Mouse (Mus musculus) cortical plate, adult 2 months (tissue): Measurements from ENCODE around the gene Sult2b1. TPM values are rescaled to one million over a fixed set of nuclear protein-coding genes. Genes with fewer than 3 reads are reported as not detected.

Source experiments
- H3K27ac ChIP-seq: fragments of 200-500 bp; 2 replicates; pipeline ENCODE4 v1.5.1; 2012; ENCODE audit warnings: low read length, control low read depth, inconsistent platforms; ENCODE audit not compliant: insufficient read depth
- H3K4me1 ChIP-seq: fragments of 200-500 bp; 2 replicates; pipeline ENCODE4 v1.6.1; 2011; ENCODE audit warnings: low read length; ENCODE audit not compliant: control insufficient read depth, insufficient read depth
- H3K4me3 ChIP-seq: fragments of 200-500 bp; 2 replicates; pipeline ENCODE4 v1.5.1; 2011; ENCODE audit warnings: mild to moderate bottlenecking, low read length, control low read depth; ENCODE audit not compliant: insufficient read depth
- CTCF ChIP-seq: fragments of 200-500 bp; IDR thresholded peaks from 2 replicates; pipeline ENCODE4 v1.5.1; 2011; ENCODE audit warnings: mild to moderate bottlenecking, control low read depth, low read length; ENCODE audit not compliant: insufficient read depth; ENCODE audit errors: extremely low read depth
- POLR2A ChIP-seq: fragments of 200-500 bp; IDR thresholded peaks from 2 replicates; pipeline ENCODE4 v1.6.1; 2011; ENCODE audit warnings: mild to moderate bottlenecking, low read length, control low read depth; ENCODE audit not compliant: insufficient read depth; ENCODE audit errors: extremely low read depth
- polyA plus RNA-seq: library from polyadenylated mRNA; depleted of rRNA; stranded (reverse); fragments of >200 nt; gene quantifications from 2 replicates; pipeline ENCODE4 v1.2.3, GENCODE M21; 2012

The Sult2b1 gene
- polyA plus RNA-seq, 1 experiment = 26.6 TPM

- TF ChIP-seq CTCF (no peak), POLR2A (no peak)
- no peak within 1 kb of the TSS for H3K4me3 ChIP-seq
- H3K27ac ChIP-seq = no peak within 1 kb of the TSS
- peaks cover 1% of the 10 kb centered on the region; the same call in 1 of the 2 replicates for H3K4me1 ChIP-seq
Measured at GRCm38 (mm10) chr7:45693921-45694591, 90.4 kb downstream of the Sult2b1 start, which contains the start of gene Sec1. Gene Sec1, minus strand, starts transcription at chr7:45694402.

GRCm38 (mm10) chr7:45692364-45692763 lies 92.1 kb downstream of the Sult2b1 start:
- TF ChIP-seq POLR2A (no peak), CTCF (no peak)
- Histone ChIP-seq H3K27ac (no peak overlapping the region), H3K4me3 (no peak overlapping the region), H3K4me1 (peaks cover 1% of the 10 kb centered on the region; the same call in 1 of the 2 replicates)

- no peak for TF ChIP-seq POLR2A
- no peak for TF ChIP-seq CTCF
- Histone ChIP-seq H3K4me1 (peaks cover 1% of the 10 kb centered on the region; the same call in 1 of the 2 replicates), H3K27ac (no peak overlapping the region), H3K4me3 (no peak overlapping the region)
Measured at GRCm38 (mm10) chr7:45689800-45690199, 94.7 kb downstream of the Sult2b1 start.

GRCm38 (mm10) chr7:45689099-45689498 lies 95.4 kb downstream of the Sult2b1 start:
- no peak overlapping the region for H3K4me3 ChIP-seq
- no peak overlapping the region for H3K27ac ChIP-seq
- H3K4me1 ChIP-seq = peaks cover 1% of the 10 kb centered on the region; the same call in 1 of the 2 replicates
- TF ChIP-seq CTCF (no peak), POLR2A (no peak)

GRCm38 (mm10) chr7:45686841-45687240 lies 97.6 kb downstream of the Sult2b1 start:
- H3K4me3 ChIP-seq = no peak overlapping the region
- TF ChIP-seq POLR2A (no peak), CTCF (no peak)
- peaks cover 1% of the 10 kb centered on the region; the same call in 1 of the 2 replicates for H3K4me1 ChIP-seq
- H3K27ac ChIP-seq = no peak overlapping the region

- TF ChIP-seq POLR2A (no peak), CTCF (no peak)
- H3K4me1 ChIP-seq = peaks cover 1% of the 10 kb centered on the region; the same call in 1 of the 2 replicates
- H3K4me3 ChIP-seq = no peak overlapping the region
- no peak overlapping the region for H3K27ac ChIP-seq
Measured at GRCm38 (mm10) chr7:45685811-45686210, 98.7 kb downstream of the Sult2b1 start.

GRCm38 (mm10) chr7:45683396-45684050 lies 100.9 kb downstream of the Sult2b1 start, which contains the start of gene Ntn5:
Gene Ntn5, plus strand, starts transcription at chr7:45684022.
- H3K4me1 ChIP-seq = no peaks in the 10 kb centered on the region
- H3K4me3 ChIP-seq = no peak within 1 kb of the TSS
- no peak within 1 kb of the TSS for H3K27ac ChIP-seq
- no peak for TF ChIP-seq POLR2A

- Histone ChIP-seq H3K4me3 (no peak overlapping the region), H3K27ac (0 out of 2 replicates have a peak overlapping the region, but pooled peaks have one; percentile 13), H3K4me1 (no peaks in the 10 kb centered on the region)
- TF ChIP-seq CTCF = peak; percentile 99
- peak; percentile 47; the same call in 1 of the 2 replicates for TF ChIP-seq POLR2A
Measured at GRCm38 (mm10) chr7:45682144-45683126, 102.0 kb downstream of the Sult2b1 start.
